Mouse (Mus musculus): Measurements from ENCODE around the gene Tcp1. TPM values are rescaled to one million over a fixed set of nuclear protein-coding genes. Genes with fewer than 3 reads are reported as not detected.
"Not testable (repeated sequence)": the region's sequence is repeated elsewhere in the genome, so short reads cannot be mapped to it uniquely, and the experiment has no call there.

Tcp1 gene
- total RNA-seq, 2 experiments from 2014 or later: 575 to 901 TPM

DNA sequence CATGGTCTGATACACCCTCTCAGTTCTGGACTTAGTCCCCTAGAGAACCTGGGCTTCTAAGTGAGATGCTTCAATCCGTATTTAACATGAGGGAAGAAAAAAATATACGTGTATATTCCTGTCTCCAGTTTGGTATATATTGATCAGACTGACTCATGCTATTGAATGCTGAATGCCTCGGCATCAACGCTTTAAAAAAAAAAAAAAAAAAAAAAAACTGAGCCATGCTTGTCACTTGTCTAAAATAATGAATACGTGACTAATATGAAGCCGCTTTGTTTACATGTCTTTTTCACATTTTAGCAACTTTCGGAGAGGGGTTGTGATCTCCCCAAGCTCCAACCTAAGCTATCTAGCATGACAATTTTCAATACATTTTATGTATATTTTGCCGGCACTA, 5.1 kb upstream of the Tcp1 start:
- ATAC-seq (replicated peaks; ENCODE audit: poor library complexity): no peak

GRCm38 (mm10) chr17:12915881-12916583, 531 bp downstream of the Tcp1 start, which contains the start of gene Mrpl18:
Gene Mrpl18 (minus strand): TSS chr17:12916345.
- ATAC-seq (replicated peaks; ENCODE audit: poor library complexity): peak; percentile 92

DNA sequence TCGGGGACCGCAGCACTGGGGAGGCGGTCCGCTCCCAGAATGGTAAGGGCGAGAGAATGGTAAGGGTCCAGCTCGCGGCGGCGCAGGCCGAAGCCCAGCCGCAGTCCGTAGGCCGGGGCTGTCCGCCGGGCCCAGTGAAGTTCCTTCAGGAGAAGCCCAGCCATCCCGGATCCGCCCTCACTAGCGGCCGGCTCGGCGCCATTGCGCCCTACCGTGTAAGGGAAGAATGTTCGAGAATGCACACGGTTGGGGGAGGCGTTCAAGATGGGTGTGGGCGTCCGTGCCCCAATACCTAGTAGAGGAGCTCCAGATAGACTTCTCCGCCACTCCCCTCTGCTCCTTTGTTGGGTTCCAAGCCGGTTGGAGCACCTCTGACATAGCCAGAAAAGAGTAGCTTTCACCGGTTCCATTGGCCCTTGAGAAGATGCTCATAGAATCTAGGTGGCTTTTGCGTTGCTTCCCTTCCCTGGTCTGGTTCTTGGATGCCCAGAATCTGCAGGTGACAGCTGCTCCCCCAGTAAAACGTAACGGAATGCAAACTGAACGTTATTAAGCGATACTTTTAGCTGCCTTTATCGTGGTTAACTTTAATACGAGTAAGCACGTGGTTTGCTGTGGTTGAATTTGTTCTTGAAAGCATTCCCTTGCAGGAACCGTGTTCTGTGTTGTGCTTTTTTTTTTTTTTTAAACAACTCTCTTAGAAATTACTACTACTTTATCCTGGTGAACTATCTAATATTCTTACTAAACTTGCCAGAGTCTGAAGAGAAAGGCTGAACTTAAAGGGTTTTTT, 1.3 kb downstream of the Tcp1 start:
- peak; percentile 49 for ATAC-seq (replicated peaks; ENCODE audit: poor library complexity)

- peak; percentile 28; the same call in 1 of the 2 replicates for ATAC-seq (replicated peaks; ENCODE audit: poor library complexity)
These were observed 5.6 kb downstream of the Tcp1 start for GRCm38 (mm10) chr17:12921073-12921472.

GRCm38 (mm10) chr17:12925001-12925400, 9.5 kb downstream of the Tcp1 start:
- ATAC-seq (replicated peaks; ENCODE audit: poor library complexity): no peak

DNA sequence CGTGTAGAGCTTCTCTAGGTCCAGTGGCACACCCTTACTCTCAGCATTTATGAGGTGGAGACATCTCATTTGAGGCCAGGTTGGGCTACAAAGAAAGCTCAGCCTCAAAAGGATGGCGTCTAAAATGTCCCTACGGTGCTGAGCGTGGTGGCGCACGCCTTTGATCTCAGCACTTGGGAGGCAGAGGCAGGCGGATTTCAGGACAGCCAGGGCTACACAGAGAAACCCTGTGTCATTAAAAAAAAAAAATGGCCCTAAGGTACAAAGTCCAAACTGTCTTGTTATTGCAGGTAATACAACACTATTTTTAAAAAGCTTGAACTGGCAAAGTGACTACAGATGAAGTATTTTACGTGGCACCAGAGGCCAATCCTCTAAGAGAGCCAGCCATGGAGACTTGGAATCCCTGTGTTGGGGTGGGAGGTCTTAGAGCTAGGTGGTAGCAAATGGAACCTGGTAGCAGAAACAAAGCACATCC, 10.2 kb downstream of the Tcp1 start:
- ATAC-seq (replicated peaks; ENCODE audit: poor library complexity): no peak

DNA sequence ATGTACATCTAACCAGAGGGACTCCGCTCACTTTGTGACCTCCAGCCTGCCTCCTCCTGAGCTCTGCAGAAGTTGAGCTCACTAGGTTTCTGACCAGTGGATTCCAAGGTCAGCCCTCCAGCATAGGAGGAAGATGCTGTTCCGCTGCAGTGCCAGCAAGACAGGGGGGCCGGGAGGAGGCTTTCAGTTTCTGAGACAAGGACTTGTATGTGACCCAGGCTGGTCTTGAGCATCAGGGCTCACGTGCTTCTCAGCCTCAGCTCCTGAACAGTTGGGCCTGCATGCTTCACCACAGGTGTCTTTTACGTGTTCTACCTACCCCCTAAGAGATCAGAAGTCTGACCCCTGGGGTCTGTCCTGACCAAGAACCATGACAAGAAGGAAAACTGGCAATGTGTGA, 16.1 kb downstream of the Tcp1 start:
- ATAC-seq (replicated peaks; ENCODE audit: poor library complexity): not testable (repeated sequence)

- no peak for ATAC-seq (replicated peaks; ENCODE audit: poor library complexity)
These were observed 20.2 kb downstream of the Tcp1 start for GRCm38 (mm10) chr17:12935719-12936118.

DNA sequence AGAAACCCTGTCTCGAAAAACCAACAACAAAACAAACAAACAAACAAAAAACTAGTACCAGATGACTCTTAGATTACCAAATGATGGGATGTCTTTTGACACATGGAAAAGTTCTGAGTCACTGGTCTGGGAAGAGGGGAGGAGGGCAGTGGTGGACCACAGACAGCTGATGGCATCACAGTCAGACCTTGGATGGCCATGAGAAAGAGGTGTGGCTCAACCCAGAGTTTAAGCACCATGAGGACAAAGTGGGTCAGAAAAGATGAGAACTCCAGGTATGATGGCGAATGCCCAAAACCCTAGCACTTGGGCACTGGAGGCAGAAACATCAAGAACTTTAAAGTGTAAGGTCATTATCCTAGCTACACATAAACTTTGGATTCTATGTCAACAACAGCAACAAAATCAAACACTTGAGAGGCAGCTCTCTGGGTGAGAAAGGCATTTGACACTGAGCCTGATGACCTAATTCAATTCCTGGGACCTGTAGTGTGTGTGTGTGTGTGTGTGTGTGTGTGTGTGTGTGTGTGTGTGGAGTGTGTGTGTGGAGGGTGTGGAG, 22.0 kb downstream of the Tcp1 start:
- no peak for ATAC-seq (replicated peaks; ENCODE audit: poor library complexity)

DNA sequence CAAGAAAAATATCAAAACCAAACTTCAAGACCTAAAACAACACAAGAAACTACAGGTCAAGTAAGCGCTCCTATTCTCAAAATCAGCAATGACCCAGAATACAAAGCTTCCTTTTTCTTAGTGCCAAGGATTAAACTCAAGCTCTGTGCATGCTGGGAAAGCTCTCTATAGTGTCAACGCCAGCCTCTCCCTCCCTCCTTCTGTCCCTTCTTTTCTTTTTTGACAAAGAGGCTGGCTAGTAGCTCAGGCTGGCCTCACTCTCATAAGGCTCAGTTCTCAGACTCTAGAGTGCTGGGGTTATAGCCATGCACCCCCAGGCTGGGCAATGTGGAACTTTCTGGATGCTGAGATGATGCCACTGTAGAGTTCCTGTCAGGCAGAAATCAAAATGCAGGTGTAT, 22.6 kb downstream of the Tcp1 start:
- no peak for ATAC-seq (replicated peaks; ENCODE audit: poor library complexity)

GRCm38 (mm10) chr17:12939377-12940148, 24.1 kb downstream of the Tcp1 start:
- ATAC-seq (replicated peaks; ENCODE audit: poor library complexity): peak; percentile 23

- peak; percentile 59 for ATAC-seq (replicated peaks; ENCODE audit: poor library complexity)
These were observed 24.8 kb downstream of the Tcp1 start, which contains the start of gene Acat3 for GRCm38 (mm10) chr17:12940151-12940805. Gene Acat3 (minus strand): TSS chr17:12940600.

- ATAC-seq (replicated peaks; ENCODE audit: poor library complexity): peak; percentile 18; the same call in 1 of the 2 replicates
These were observed 26.2 kb downstream of the Tcp1 start for GRCm38 (mm10) chr17:12941543-12942260.

GRCm38 (mm10) chr17:12942459-12943162, 27.1 kb downstream of the Tcp1 start:
- ATAC-seq (replicated peaks; ENCODE audit: poor library complexity): no peak

DNA sequence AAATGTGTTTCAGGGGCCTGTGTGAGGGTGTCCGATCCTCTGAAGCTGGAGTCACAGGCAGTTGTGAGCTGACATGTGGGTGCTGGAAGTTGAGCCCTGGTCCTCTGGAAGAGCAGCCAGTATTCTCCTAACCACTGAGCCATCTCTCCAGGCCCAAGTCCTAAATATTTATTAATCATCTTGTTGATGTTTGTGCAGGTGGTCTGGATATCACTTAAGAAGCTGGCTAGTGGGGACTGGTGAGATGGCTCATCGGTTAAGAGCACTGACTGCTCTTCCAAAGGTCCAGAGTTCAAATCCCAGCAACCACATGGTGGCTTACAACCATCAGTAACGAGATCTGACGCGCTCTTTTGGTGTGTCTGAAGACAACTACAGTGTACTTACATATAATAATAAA, 34.2 kb downstream of the Tcp1 start:
- no peak for ATAC-seq (replicated peaks; ENCODE audit: poor library complexity)

GRCm38 (mm10) chr17:12956664-12957063, 41.2 kb downstream of the Tcp1 start:
- no peak for ATAC-seq (replicated peaks; ENCODE audit: poor library complexity)

GRCm38 (mm10) chr17:12959377-12959776, 43.9 kb downstream of the Tcp1 start:
- ATAC-seq (replicated peaks; ENCODE audit: poor library complexity): not testable (repeated sequence)

DNA sequence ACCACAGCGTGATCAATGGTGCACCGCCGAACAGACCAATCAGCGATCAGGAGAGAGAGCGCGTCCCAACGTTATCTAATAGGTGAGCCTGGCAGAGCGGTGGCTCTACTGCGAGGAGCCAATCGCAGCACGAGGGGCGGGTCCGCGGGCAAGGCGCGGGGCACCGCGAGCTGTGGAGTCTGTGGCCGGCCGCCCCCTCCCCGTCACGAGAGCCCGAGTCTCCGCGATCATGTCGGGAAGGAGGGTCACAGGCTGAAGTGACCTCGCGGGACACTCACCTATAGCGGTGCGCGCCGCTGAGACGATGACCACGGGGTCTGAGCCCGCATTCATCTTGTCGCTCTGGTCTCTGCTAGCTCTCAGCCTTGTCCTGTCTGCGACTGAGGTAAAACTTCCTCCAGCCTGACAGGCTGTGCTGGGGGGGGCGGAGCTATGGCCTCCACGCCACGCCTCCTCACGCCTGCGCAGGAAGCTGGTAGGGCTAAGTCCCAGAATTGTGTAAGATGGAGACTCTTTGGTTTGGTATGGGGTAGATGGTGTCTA, 44.9 kb downstream of the Tcp1 start, which contains the start of gene Acat2:
Gene Acat2 (minus strand): TSS at position 417 of the 543 bp plus-strand sequence.
- peak; percentile 94 for ATAC-seq (replicated peaks; ENCODE audit: poor library complexity)

DNA sequence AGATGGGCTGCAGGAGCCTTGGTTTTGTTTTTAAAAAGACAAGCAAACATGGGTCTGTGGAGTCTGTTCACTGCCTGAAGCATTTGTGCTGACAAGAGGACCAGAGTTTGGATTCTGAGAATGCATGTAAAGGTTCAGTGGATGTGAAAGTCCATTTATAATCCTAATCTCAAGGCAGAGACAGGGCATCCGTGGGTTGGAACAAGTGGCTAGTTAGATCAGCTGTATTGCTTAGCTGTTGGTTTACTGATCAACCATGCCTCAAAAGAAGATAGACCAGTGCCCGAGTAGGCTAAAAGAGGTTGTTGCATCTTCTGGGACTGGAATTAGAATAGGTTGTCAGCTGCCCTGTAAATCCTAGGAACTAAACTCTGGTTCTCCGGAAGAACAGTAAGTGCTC, 48.0 kb downstream of the Tcp1 start:
- ATAC-seq (replicated peaks; ENCODE audit: poor library complexity): no peak

Data from megakaryocyte progenitor cell, adult 5-6 weeks (primary cell).